Mouse (Mus musculus) embryonic fibroblast, embryonic 13.5 days (primary cell): Measurements from ENCODE around the gene Tenm4. TPM values are rescaled to one million over a fixed set of nuclear protein-coding genes. Genes with fewer than 3 reads are reported as not detected.

ENCODE experiments used
- H3K27ac ChIP-seq: 2 replicates; pipeline ENCODE4 v1.5.1; 2012; ENCODE audit warnings: low read length, control low read depth, inconsistent platforms; ENCODE audit not compliant: insufficient read depth
- H3K4me1 ChIP-seq: 2 replicates; pipeline ENCODE4 v1.6.1; 2011; ENCODE audit warnings: low read length; ENCODE audit not compliant: control insufficient read depth, insufficient read depth
- H3K4me3 ChIP-seq: 2 replicates; pipeline ENCODE4 v1.5.1; 2011; ENCODE audit warnings: mild to moderate bottlenecking, control low read depth, low read length; ENCODE audit not compliant: insufficient read depth
- CTCF ChIP-seq: IDR thresholded peaks from 2 replicates; pipeline ENCODE4 v1.5.1; 2011; ENCODE audit warnings: mild to moderate bottlenecking, control low read depth, low read length, moderate library complexity, borderline replicate concordance; ENCODE audit not compliant: insufficient read depth
- POLR2A ChIP-seq: IDR thresholded peaks from 2 replicates; pipeline ENCODE4 v1.6.1; 2011; ENCODE audit warnings: low read depth, mild to moderate bottlenecking, control low read depth, low read length, moderate library complexity
- polyA plus RNA-seq: library from polyadenylated mRNA; stranded (reverse); fragments of >200 nt; gene quantifications from 2 replicates; pipeline ENCODE4 v1.2.4, GENCODE M21; 2011; ENCODE audit warnings: low read depth; ENCODE audit not compliant: missing spikeins, insufficient read length

Gene Tenm4
- polyA plus RNA-seq, 1 experiment, result 17.3 TPM

- Histone ChIP-seq H3K4me1 (no peaks in the 10 kb centered on the region), H3K27ac (no peak overlapping the region), H3K4me3 (no peak overlapping the region)
- TF ChIP-seq POLR2A (no peak), CTCF (no peak)
These were observed 14.4 kb downstream of the Tenm4 start for GRCm38 (mm10) chr7:96185411-96185810.

GRCm38 (mm10) chr7:96203812-96204560, 32.9 kb downstream of the Tenm4 start:
- no peaks in the 10 kb centered on the region for H3K4me1 ChIP-seq
- no peak overlapping the region for H3K4me3 ChIP-seq
- TF ChIP-seq CTCF (no peak), POLR2A (no peak)
- H3K27ac ChIP-seq, result no peak overlapping the region

- Histone ChIP-seq H3K4me1 (no peaks in the 10 kb centered on the region), H3K4me3 (no peak overlapping the region), H3K27ac (no peak overlapping the region)
- TF ChIP-seq POLR2A (no peak), CTCF (no peak)
These were observed 33.8 kb downstream of the Tenm4 start for GRCm38 (mm10) chr7:96204809-96205350.

- H3K4me1 ChIP-seq, result no peaks in the 10 kb centered on the region; the same call in 1 of the 2 replicates
- H3K27ac ChIP-seq, result no peak overlapping the region
- TF ChIP-seq POLR2A (no peak), CTCF (no peak)
- H3K4me3 ChIP-seq, result no peak overlapping the region
These were observed 36.0 kb downstream of the Tenm4 start for GRCm38 (mm10) chr7:96207071-96207470.

GRCm38 (mm10) chr7:96209783-96210524, 38.9 kb downstream of the Tenm4 start:
- Histone ChIP-seq H3K4me1 (no peaks in the 10 kb centered on the region; the same call in 1 of the 2 replicates), H3K4me3 (peak overlapping the region; percentile 56), H3K27ac (no peak overlapping the region)
- TF ChIP-seq POLR2A (no peak; the same call in 1 of the 2 replicates), CTCF (peak; percentile 11; the same call in 1 of the 2 replicates)

GRCm38 (mm10) chr7:96210525-96211369, 39.7 kb downstream of the Tenm4 start:
- Histone ChIP-seq H3K4me3 (peak overlapping the region; percentile 56), H3K4me1 (no peaks in the 10 kb centered on the region; the same call in 1 of the 2 replicates), H3K27ac (no peak overlapping the region)
- TF ChIP-seq POLR2A (no peak), CTCF (no peak)

- Histone ChIP-seq H3K27ac (no peak overlapping the region), H3K4me3 (peak overlapping the region; percentile 30), H3K4me1 (no peaks in the 10 kb centered on the region; the same call in 1 of the 2 replicates)
- TF ChIP-seq CTCF (no peak), POLR2A (no peak)
These were observed 40.6 kb downstream of the Tenm4 start for GRCm38 (mm10) chr7:96211618-96212021.

GRCm38 (mm10) chr7:96212224-96212591, 41.2 kb downstream of the Tenm4 start:
- no peaks in the 10 kb centered on the region; the same call in 1 of the 2 replicates for H3K4me1 ChIP-seq
- H3K27ac ChIP-seq, result no peak overlapping the region

More at GRCm38 (mm10) chr7:96212224-96212591, 41.2 kb downstream of the Tenm4 start:
- TF ChIP-seq POLR2A (no peak), CTCF (no peak)
- peak overlapping the region; percentile 38 for H3K4me3 ChIP-seq
